Mouse (Mus musculus): ENCODE results near the gene Cars2. TPM values are rescaled to one million over a fixed set of nuclear protein-coding genes. Genes with fewer than 3 reads are reported as not detected.
A peak's percentile ranks its signal among the peaks of the same experiment; 100 is the strongest.
"Not testable (repeated sequence)": the region's sequence is repeated elsewhere in the genome, so short reads cannot be mapped to it uniquely, and the experiment has no call there.

Gene Cars2
- polyA plus RNA-seq, 1 experiment from 2014 or later: 25.7 TPM

DNA sequence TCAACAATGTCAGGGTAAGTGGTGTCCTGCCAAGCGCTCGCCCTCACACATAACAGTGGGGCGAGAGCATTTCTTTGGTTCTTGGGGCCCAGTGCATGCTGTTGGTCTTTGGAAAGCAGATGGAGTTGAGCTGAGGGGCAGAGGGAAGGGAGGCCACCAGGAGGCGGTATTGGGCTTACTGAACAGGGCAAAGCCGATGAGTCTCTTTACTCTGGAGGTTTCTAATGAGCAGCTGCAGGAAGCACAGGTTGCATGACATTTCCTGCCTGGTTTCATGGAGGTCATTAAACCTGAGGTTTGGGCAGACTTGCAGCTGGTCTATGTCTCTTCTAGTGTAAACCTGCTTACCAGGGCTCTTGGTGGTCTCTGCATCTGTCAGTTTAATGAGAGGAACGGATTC is 43.8 kb downstream of the Cars2 start:
- Histone ChIP-seq H3K27ac (no peak overlapping the region), H3K4me3 (no peak overlapping the region), H3K4me1 (peaks cover 12% of the 10 kb centered on the region; the same call in 1 of the 2 replicates), H3K36me3 (peaks cover 94% of the 10 kb centered on the region), H3K9me3 (no peaks in the 10 kb centered on the region), H3K9ac (no peak overlapping the region), H3K4me2 (no peak overlapping the region), H3K27me3 (no peaks in the 10 kb centered on the region)
- WGBS: 71% methylated on average over 6 of the region's 6 CpGs
- ATAC-seq (ENCODE audit: insufficient number of reproducible peaks, insufficient read depth, low FRiP score, low TSS enrichment, low read depth): no peak

DNA sequence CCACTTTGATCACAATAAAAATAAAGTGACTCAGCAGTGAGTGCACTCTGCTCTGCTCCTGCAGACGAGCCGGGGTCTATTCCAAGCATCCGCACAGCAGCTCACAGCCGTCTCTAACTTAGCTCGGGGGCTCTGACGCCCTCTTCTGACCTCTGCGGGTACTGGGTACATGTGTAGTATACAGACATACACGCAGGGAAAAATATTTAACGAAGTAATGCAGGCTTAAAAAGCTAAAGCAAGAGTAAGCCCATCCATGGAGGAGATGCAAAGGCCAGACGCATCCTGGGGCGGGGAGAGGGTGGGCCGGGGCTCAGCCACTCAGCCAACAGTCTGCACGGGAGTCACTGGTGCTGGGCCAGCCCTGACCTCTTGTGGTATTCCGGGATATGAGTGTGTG is 44.5 kb downstream of the Cars2 start:
- Histone ChIP-seq H3K27ac (no peak overlapping the region), H3K9me3 (no peaks in the 10 kb centered on the region), H3K4me1 (peaks cover 12% of the 10 kb centered on the region; the same call in 1 of the 2 replicates), H3K9ac (no peak overlapping the region), H3K4me3 (no peak overlapping the region), H3K27me3 (no peaks in the 10 kb centered on the region), H3K36me3 (peaks cover 87% of the 10 kb centered on the region), H3K4me2 (no peak overlapping the region)
- no peak for ATAC-seq (ENCODE audit: insufficient number of reproducible peaks, insufficient read depth, low FRiP score, low TSS enrichment, low read depth)
- WGBS: 81% methylated on average over 14 of the region's 14 CpGs

DNA sequence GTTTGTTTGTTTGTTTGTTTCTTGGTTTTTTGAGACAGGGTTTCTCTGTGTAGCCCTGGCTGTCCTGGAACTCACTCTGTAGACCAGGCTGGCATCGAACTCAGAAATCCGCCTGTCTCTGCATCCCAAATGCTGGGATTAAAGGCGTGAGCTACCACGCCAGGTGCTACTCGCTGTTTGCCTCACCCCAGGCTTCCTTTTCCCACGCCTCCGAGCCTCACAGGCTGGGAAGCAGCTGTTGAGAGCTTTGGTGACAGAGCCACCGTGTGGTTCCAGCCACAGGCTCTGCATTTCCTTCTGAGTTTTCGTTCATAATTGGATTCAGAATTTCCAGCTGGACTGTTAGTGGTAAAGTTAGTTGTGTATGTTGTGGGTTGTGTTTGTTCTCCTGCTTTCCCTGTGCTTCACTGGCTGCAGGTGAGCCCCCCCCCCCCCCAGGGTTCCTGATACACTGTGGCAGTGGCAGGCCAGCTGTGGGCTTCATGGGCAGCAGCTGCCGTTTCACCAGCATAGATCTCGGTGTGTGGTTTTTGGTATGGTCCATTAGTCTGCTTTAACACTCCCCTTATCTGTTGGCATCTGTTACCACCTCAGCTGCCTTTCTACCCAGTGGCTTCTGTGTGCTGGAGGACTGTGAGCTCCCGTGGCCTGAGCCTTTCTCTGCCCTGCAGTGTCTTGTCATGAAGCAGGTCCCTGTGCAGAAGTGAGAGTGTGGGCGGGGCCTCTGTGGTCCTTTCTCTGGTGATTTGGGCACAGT is 46.9 kb downstream of the Cars2 start:
- peaks cover 63% of the 10 kb centered on the region for H3K36me3 ChIP-seq
- H3K4me1 ChIP-seq: peaks cover 13% of the 10 kb centered on the region
- no peak for ATAC-seq (ENCODE audit: insufficient number of reproducible peaks, insufficient read depth, low FRiP score, low TSS enrichment, low read depth)
- H3K4me2 ChIP-seq: no peak overlapping the region
- H3K27ac ChIP-seq: no peak overlapping the region
- 84% methylated on average over 13 of the region's 13 CpGs for WGBS
- no peak overlapping the region for H3K4me3 ChIP-seq
- no peak overlapping the region for H3K9ac ChIP-seq
- no peaks in the 10 kb centered on the region for H3K9me3 ChIP-seq
- no peaks in the 10 kb centered on the region for H3K27me3 ChIP-seq

- Histone ChIP-seq H3K27ac (no peak overlapping the region), H3K4me1 (peaks cover 18% of the 10 kb centered on the region), H3K9me3 (no peaks in the 10 kb centered on the region), H3K27me3 (peaks cover 8% of the 10 kb centered on the region), H3K4me2 (peak overlapping the region; percentile 89), H3K4me3 (0 out of 2 replicates have a peak overlapping the region, but pooled peaks have one; percentile 84), H3K9ac (no peak overlapping the region), H3K36me3 (peaks cover 19% of the 10 kb centered on the region)
- WGBS: 86% methylated on average over 4 of the region's 4 CpGs
- no peak for ATAC-seq (ENCODE audit: insufficient number of reproducible peaks, insufficient read depth, low FRiP score, low TSS enrichment, low read depth)
Measured at GRCm38 (mm10) chr8:11498786-11499485, 51.6 kb downstream of the Cars2 start.

GRCm38 (mm10) chr8:11498281-11498680 is 52.3 kb downstream of the Cars2 start:
- peak overlapping the region; percentile 82 for H3K9ac ChIP-seq
- no peak for ATAC-seq (ENCODE audit: insufficient number of reproducible peaks, insufficient read depth, low FRiP score, low TSS enrichment, low read depth)
- WGBS: 72% methylated on average over 12 of the region's 12 CpGs

GRCm38 (mm10) chr8:11497017-11497990 is 53.3 kb downstream of the Cars2 start, which contains the start of gene Naxd:
Gene Naxd, plus strand, starts transcription at chr8:11497506.
- peak within 1 kb of the TSS; percentile 84 for H3K4me3 ChIP-seq
- H3K4me2 ChIP-seq: peak within 1 kb of the TSS; percentile 89
- peaks cover 18% of the 10 kb centered on the region for H3K4me1 ChIP-seq
- peak within 1 kb of the TSS; percentile 73 for H3K27ac ChIP-seq
- H3K36me3 ChIP-seq: peaks cover 3% of the 10 kb centered on the region; the same call in 1 of the 2 replicates
- H3K9me3 ChIP-seq: no peaks in the 10 kb centered on the region
- peaks cover 8% of the 10 kb centered on the region for H3K27me3 ChIP-seq
- ATAC-seq (ENCODE audit: insufficient number of reproducible peaks, insufficient read depth, low FRiP score, low TSS enrichment, low read depth): peak; percentile 91
- 3% methylated on average over 68 of the region's 73 CpGs for WGBS
- peak within 1 kb of the TSS; percentile 82 for H3K9ac ChIP-seq

More at GRCm38 (mm10) chr8:11498281-11498680, 52.3 kb downstream of the Cars2 start:
- Histone ChIP-seq H3K36me3 (peaks cover 12% of the 10 kb centered on the region), H3K27me3 (peaks cover 8% of the 10 kb centered on the region), H3K4me3 (peak overlapping the region; percentile 84), H3K4me1 (peaks cover 18% of the 10 kb centered on the region), H3K4me2 (peak overlapping the region; percentile 89), H3K27ac (peak overlapping the region; percentile 73; the same call in 1 of the 2 replicates), H3K9me3 (no peaks in the 10 kb centered on the region)

DNA sequence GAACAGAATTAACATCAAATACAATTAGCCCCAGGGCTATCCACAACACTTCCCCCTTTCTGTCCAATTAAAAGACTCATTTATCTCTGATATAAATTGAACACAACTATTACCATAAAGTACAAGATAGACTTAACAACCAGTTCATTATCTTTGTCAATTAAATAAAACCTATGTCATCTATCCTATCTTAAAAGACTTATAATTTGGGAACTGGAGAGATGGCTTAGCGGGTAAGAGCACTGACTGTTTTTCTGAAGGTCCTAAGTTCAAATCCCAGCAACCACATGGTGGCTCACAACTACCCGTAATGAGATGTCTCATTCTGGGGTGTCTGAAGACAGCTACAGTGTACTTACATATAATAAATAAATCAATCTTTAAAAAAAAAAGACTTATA is 58.2 kb downstream of the Cars2 start:
- not testable (repeated sequence) for ATAC-seq (ENCODE audit: insufficient number of reproducible peaks, insufficient read depth, low FRiP score, low TSS enrichment, low read depth)

GRCm38 (mm10) chr8:11487229-11487628 is 63.4 kb downstream of the Cars2 start:
- WGBS: 74% methylated on average over 4 of the region's 4 CpGs
- no peaks in the 10 kb centered on the region for H3K4me1 ChIP-seq
- H3K27ac ChIP-seq: no peak overlapping the region
- H3K27me3 ChIP-seq: peaks cover 49% of the 10 kb centered on the region
- no peak overlapping the region for H3K9ac ChIP-seq
- ATAC-seq (ENCODE audit: insufficient number of reproducible peaks, insufficient read depth, low FRiP score, low TSS enrichment, low read depth): no peak
- H3K9me3 ChIP-seq: no peaks in the 10 kb centered on the region
- H3K4me2 ChIP-seq: no peak overlapping the region
- no peak overlapping the region for H3K4me3 ChIP-seq
- H3K36me3 ChIP-seq: no peaks in the 10 kb centered on the region

More for the DNA sequence above, 58.2 kb downstream of the Cars2 start:
- H3K9me3 ChIP-seq, H3K4me1 ChIP-seq, H3K36me3 ChIP-seq, H3K4me2 ChIP-seq, H3K27ac ChIP-seq, H3K9ac ChIP-seq, H3K4me3 ChIP-seq: not testable (repeated sequence)
- 85% methylated on average over 2 of the region's 2 CpGs for WGBS
- peaks cover 36% of the 10 kb centered on the region for H3K27me3 ChIP-seq

DNA sequence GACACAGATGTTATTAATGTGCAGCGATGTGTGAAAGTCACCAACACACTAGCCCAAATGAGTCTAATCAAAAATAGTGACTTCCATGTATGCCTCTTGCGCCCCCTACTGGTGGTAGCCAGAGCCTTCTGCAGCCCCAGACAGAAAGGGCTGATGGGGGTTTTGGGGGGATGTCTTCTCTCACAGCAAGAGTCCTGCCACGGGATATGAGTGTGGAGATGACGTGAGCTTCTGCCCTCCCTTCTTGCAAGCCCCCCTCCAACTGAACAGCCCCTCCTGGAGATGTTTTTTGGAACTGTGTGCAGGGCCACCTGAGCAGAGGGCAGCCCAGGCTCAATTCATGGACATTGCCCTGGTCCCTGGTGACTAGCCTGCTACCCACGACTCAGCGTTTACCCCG is 64.4 kb downstream of the Cars2 start:
- WGBS: 25% methylated on average over 7 of the region's 7 CpGs

DNA sequence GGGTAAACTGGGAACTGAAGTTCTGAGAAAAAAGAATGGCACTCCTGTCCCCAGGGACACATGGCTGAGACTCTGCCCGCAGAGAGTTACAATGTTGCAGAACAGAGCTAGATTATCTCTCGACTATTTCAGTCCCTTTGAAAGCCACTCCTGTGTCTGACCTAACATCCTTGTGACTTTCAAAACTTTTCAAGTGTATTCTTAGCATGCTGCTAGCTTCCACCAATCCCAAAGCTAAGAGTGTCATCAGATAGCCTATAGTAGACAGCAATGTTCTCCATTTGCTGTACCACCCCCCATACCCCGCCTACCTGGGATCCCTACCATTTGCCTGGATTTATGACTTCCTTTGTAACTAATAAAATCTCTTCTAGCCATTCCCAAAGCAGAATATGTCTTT is 68.0 kb downstream of the Cars2 start:
- no peak overlapping the region for H3K9ac ChIP-seq
- no peak overlapping the region for H3K4me3 ChIP-seq
- no peak overlapping the region for H3K27ac ChIP-seq
- peaks cover 19% of the 10 kb centered on the region for H3K4me1 ChIP-seq
- WGBS: 70% methylated on average over 3 of the region's 3 CpGs
- peaks cover 67% of the 10 kb centered on the region for H3K27me3 ChIP-seq
- no peak for ATAC-seq (ENCODE audit: insufficient number of reproducible peaks, insufficient read depth, low FRiP score, low TSS enrichment, low read depth)
- no peaks in the 10 kb centered on the region for H3K9me3 ChIP-seq
- no peak overlapping the region for H3K4me2 ChIP-seq
- no peaks in the 10 kb centered on the region for H3K36me3 ChIP-seq

More for the DNA sequence above, 64.4 kb downstream of the Cars2 start:
- Histone ChIP-seq H3K9me3 (no peaks in the 10 kb centered on the region), H3K9ac (no peak overlapping the region), H3K27ac (no peak overlapping the region), H3K36me3 (no peaks in the 10 kb centered on the region), H3K4me2 (no peak overlapping the region), H3K27me3 (peaks cover 54% of the 10 kb centered on the region), H3K4me1 (no peaks in the 10 kb centered on the region), H3K4me3 (no peak overlapping the region)
- no peak for ATAC-seq (ENCODE audit: insufficient number of reproducible peaks, insufficient read depth, low FRiP score, low TSS enrichment, low read depth)

- Histone ChIP-seq H3K36me3 (no peaks in the 10 kb centered on the region), H3K4me2 (no peak overlapping the region), H3K27ac (no peak overlapping the region), H3K9me3 (no peaks in the 10 kb centered on the region), H3K4me1 (peaks cover 21% of the 10 kb centered on the region), H3K27me3 (peaks cover 70% of the 10 kb centered on the region), H3K4me3 (no peak overlapping the region), H3K9ac (no peak overlapping the region)
- no peak for ATAC-seq (ENCODE audit: insufficient number of reproducible peaks, insufficient read depth, low FRiP score, low TSS enrichment, low read depth)
- WGBS: 49% methylated on average over 3 of the region's 3 CpGs
Measured at GRCm38 (mm10) chr8:11481876-11482275, 68.7 kb downstream of the Cars2 start.
